Mouse (Mus musculus): Measurements from ENCODE around the gene Top1. TPM values are rescaled to one million over a fixed set of nuclear protein-coding genes. Genes with fewer than 3 reads are reported as not detected.

The Top1 gene
- total and polyA plus RNA-seq, 2 experiments from 2014 or later, result 31.1 to 52.2 TPM

DNA sequence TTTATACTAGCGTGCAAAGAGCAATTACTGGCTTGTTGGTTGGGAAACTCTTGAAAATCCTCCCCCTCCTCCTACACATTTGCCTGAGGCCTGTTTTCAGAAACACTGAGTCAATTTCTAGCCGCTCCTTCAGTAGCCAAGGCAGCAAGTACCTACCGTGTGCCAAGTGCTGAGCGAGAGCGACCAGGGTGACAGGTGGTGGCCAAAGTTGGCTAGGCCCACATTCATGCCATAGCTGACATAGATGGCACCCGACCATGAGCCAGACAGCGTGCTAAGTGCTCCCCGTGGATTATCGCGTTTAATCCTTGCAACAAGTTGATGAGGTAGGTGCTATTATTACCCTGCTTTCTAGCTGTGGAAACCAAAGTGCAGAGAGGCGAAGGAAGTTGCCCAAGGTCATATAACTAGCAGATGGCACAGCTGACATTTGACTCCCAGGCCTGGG is 24.7 kb upstream of the Top1 start:
- no peaks in the 10 kb centered on the region for H3K27me3 ChIP-seq (ENCODE audit: insufficient read depth, low read length)
- H3K9me3 ChIP-seq (ENCODE audit: low read length), result no peaks in the 10 kb centered on the region
- DNase-seq (ENCODE audit: low spot score) (no peak), ATAC-seq (ENCODE audit: low FRiP score) (no peak)
- no peak overlapping the region for H3K9ac ChIP-seq (replicated peaks; ENCODE audit: low read length, poor library complexity, severe bottlenecking)
- H3K4me2 ChIP-seq (ENCODE audit: low read depth, low read length, poor library complexity, severe bottlenecking), result no peak overlapping the region
- no peak overlapping the region for H3K27ac ChIP-seq (ENCODE audit: low read depth, low read length)
- no peaks in the 10 kb centered on the region for H3K36me3 ChIP-seq (ENCODE audit: insufficient read depth, low read length)
- no peak overlapping the region for H3K4me3 ChIP-seq (ENCODE audit: low read depth, low read length)
- 86% methylated on average over 11 of the region's 11 CpGs for WGBS
- no peaks in the 10 kb centered on the region for H3K4me1 ChIP-seq (ENCODE audit: insufficient read depth, low read length)
- no peak for TF ChIP-seq CTCF (IDR thresholded peaks at IDR 0.05)

DNA sequence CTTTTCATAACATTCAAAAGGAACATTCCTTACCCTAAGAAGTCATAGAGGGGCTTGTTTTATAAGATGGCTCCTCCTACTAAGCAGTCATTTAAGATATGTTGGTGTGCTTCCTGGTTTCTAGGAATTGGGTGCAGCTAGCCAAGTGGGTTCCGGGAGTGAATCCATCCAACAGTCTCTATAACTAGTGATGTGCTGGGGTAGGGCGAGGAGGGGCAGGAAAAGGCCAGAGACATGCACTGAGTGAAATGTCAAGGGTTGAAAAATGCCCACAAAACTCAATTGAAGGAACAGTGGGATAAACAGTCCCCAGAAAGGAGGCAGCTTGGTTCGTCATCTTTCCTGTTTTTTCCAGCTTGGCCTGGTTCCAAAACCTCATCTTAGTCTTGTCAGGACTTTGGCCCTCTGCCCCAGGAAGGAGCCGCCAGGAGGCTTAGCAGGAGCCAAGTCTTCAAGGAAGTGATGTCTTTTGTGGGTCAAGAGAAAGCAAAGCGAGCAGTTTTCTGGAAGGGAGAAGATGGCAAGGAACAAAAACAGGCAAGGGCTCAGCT is 24.0 kb upstream of the Top1 start:
- H3K9ac ChIP-seq (replicated peaks; ENCODE audit: low read length, poor library complexity, severe bottlenecking), result no peak overlapping the region
- no peak for TF ChIP-seq CTCF (IDR thresholded peaks at IDR 0.05)
- no peak overlapping the region for H3K4me2 ChIP-seq (ENCODE audit: low read depth, low read length, poor library complexity, severe bottlenecking)
- H3K4me3 ChIP-seq (ENCODE audit: low read depth, low read length), result no peak overlapping the region
- no peaks in the 10 kb centered on the region for H3K4me1 ChIP-seq (ENCODE audit: insufficient read depth, low read length)
- H3K27me3 ChIP-seq (ENCODE audit: insufficient read depth, low read length), result no peaks in the 10 kb centered on the region
- ATAC-seq (ENCODE audit: low FRiP score) (no peak), DNase-seq (ENCODE audit: low spot score) (peak; percentile 86)
- 57% methylated on average over 5 of the region's 5 CpGs for WGBS
- no peak overlapping the region for H3K27ac ChIP-seq (ENCODE audit: low read depth, low read length)
- H3K36me3 ChIP-seq (ENCODE audit: insufficient read depth, low read length), result no peaks in the 10 kb centered on the region
- no peaks in the 10 kb centered on the region for H3K9me3 ChIP-seq (ENCODE audit: low read length)

DNA sequence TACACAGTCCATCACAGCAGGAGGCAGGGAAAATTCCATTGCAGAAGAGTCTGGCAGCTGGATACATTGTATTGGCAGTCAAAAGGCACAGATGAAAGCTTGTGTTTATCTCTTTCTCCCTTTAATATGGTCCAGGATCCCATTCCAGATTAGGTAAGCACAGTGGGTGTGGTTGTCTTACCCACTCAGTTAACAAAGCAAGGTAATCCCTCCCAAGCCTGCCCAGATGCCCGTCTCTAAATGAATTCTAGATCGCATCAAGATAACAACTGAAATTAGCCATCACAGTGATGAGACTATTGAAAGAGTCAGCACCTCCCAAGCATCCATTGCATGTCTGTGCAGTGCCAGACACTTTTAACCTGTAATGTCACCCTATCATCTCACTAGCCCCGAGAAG is 23.0 kb upstream of the Top1 start:
- Histone ChIP-seq H3K36me3 (ENCODE audit: insufficient read depth, low read length) (no peaks in the 10 kb centered on the region), H3K4me3 (ENCODE audit: low read depth, low read length) (no peak overlapping the region), H3K4me2 (ENCODE audit: low read depth, low read length, poor library complexity, severe bottlenecking) (no peak overlapping the region), H3K4me1 (ENCODE audit: insufficient read depth, low read length) (no peaks in the 10 kb centered on the region), H3K27me3 (ENCODE audit: insufficient read depth, low read length) (no peaks in the 10 kb centered on the region), H3K9me3 (ENCODE audit: low read length) (no peaks in the 10 kb centered on the region), H3K9ac (replicated peaks; ENCODE audit: low read length, poor library complexity, severe bottlenecking) (no peak overlapping the region), H3K27ac (ENCODE audit: low read depth, low read length) (no peak overlapping the region)
- 79% methylated on average over 3 of the region's 3 CpGs for WGBS
- no peak for DNase-seq (ENCODE audit: low spot score)
- no peak for ATAC-seq (ENCODE audit: low FRiP score)
- no peak for TF ChIP-seq CTCF (IDR thresholded peaks at IDR 0.05)

DNA sequence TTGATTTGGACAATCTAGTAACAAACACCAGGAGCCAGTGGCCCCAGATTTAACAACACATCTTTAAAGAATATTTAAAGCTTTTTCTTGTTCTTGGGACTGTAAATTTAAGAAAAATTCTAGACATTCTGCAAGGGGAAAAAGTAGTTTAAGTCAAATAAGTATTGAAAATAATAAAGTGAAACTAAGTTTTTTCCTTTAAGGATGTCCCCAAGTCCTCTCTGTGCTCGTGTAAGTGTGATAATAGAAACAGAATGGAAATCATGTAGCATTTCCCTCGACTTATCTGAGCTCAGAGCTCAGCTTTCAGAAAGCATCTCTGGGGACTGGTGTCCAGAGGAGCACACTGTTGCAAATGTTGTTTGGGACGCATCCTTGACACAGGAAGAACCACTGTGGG is 21.9 kb upstream of the Top1 start:
- H3K27me3 ChIP-seq (ENCODE audit: insufficient read depth, low read length), result no peaks in the 10 kb centered on the region
- 72% methylated on average over 3 of the region's 3 CpGs for WGBS
- DNase-seq (ENCODE audit: low spot score) (no peak), ATAC-seq (ENCODE audit: low FRiP score) (no peak)
- H3K9ac ChIP-seq (replicated peaks; ENCODE audit: low read length, poor library complexity, severe bottlenecking), result no peak overlapping the region
- H3K4me2 ChIP-seq (ENCODE audit: low read depth, low read length, poor library complexity, severe bottlenecking), result no peak overlapping the region
- no peaks in the 10 kb centered on the region for H3K4me1 ChIP-seq (ENCODE audit: insufficient read depth, low read length)
- H3K27ac ChIP-seq (ENCODE audit: low read depth, low read length), result no peak overlapping the region
- no peaks in the 10 kb centered on the region for H3K36me3 ChIP-seq (ENCODE audit: insufficient read depth, low read length)
- H3K4me3 ChIP-seq (ENCODE audit: low read depth, low read length), result no peak overlapping the region
- TF ChIP-seq CTCF (IDR thresholded peaks at IDR 0.05), result no peak
- no peaks in the 10 kb centered on the region for H3K9me3 ChIP-seq (ENCODE audit: low read length)

DNA sequence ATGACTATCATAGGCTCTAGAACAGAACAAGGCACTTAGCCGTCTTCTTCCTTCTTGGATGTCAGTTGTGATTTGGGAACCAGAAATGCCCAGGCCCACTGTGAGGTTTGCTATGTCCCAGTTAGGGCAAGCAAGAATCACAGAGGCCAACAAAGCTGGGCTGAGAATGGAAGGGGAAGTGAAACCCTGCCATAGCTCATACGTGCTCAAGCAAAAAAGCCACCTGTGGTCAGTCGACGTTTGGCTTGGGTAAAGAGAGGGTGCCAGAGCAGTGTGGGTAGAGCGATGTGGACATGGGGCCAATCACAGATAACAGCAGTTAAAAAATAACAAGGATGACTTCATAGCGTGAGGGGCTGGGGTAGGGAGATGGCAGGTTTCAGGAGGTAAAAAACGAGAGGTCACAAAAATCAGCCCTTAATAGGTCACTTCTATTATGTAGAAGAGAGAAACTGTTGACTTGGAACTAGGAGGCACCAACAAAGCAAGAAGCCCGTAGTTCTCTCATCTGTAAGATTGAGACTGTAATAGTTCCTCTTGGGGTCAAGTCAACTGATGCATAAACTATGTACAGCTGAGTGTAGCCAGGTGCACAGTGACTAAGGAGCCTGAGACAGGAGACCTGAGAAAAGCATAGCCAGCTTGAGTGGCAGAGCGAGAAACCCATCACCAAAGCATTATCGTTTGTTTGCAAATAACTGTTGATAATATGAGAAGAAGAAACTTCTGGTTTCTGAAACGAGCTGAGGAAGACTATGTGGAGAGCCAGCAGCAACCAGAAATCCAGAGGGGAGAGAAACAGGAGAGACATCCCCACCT is 18.3 kb upstream of the Top1 start:
- Histone ChIP-seq H3K4me2 (ENCODE audit: low read depth, low read length, poor library complexity, severe bottlenecking) (no peak overlapping the region), H3K36me3 (ENCODE audit: insufficient read depth, low read length) (no peaks in the 10 kb centered on the region), H3K27ac (ENCODE audit: low read depth, low read length) (no peak overlapping the region), H3K4me3 (ENCODE audit: low read depth, low read length) (no peak overlapping the region), H3K27me3 (ENCODE audit: insufficient read depth, low read length) (no peaks in the 10 kb centered on the region), H3K4me1 (ENCODE audit: insufficient read depth, low read length) (no peaks in the 10 kb centered on the region), H3K9me3 (ENCODE audit: low read length) (no peaks in the 10 kb centered on the region), H3K9ac (replicated peaks; ENCODE audit: low read length, poor library complexity, severe bottlenecking) (no peak overlapping the region)
- 93% methylated on average over 11 of the region's 11 CpGs for WGBS
- no peak for ATAC-seq (ENCODE audit: low FRiP score)
- TF ChIP-seq CTCF (IDR thresholded peaks at IDR 0.05), result no peak
- no peak for DNase-seq (ENCODE audit: low spot score)

DNA sequence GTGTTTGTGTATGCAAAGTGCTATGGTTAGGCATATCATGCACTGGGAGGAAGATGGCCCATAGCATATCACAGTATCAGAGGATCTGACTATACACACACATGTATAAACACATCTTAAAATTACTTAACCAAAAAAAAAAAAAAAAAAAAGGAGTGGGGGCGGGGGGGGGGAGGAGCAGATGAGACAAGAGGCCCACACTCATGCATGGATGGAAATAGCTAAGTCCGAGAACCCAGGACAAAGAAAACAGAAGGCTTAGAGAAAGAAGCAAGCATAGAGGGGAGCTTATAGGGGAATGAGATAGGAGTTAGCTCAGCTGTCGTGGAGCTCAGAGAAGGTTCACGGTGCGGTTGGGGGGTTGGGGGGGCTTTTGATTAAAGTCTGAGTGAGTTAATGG is 17.6 kb upstream of the Top1 start:
- no peak for TF ChIP-seq CTCF (IDR thresholded peaks at IDR 0.05)

More for the DNA sequence above, 17.6 kb upstream of the Top1 start:
- no peak for DNase-seq (ENCODE audit: low spot score)
- no peak overlapping the region for H3K27ac ChIP-seq (ENCODE audit: low read depth, low read length)
- no peaks in the 10 kb centered on the region for H3K27me3 ChIP-seq (ENCODE audit: insufficient read depth, low read length)
- H3K9me3 ChIP-seq (ENCODE audit: low read length), result no peaks in the 10 kb centered on the region
- H3K36me3 ChIP-seq (ENCODE audit: insufficient read depth, low read length), result no peaks in the 10 kb centered on the region
- H3K4me3 ChIP-seq (ENCODE audit: low read depth, low read length), result no peak overlapping the region
- WGBS, result 75% methylated on average over 5 of the region's 5 CpGs
- H3K9ac ChIP-seq (replicated peaks; ENCODE audit: low read length, poor library complexity, severe bottlenecking), result no peak overlapping the region
- no peak for ATAC-seq (ENCODE audit: low FRiP score)
- H3K4me1 ChIP-seq (ENCODE audit: insufficient read depth, low read length), result no peaks in the 10 kb centered on the region
- H3K4me2 ChIP-seq (ENCODE audit: low read depth, low read length, poor library complexity, severe bottlenecking), result no peak overlapping the region
